Comparison of ENCODE assay signal across 26 mouse cellular contexts in the genomic region with DNA sequence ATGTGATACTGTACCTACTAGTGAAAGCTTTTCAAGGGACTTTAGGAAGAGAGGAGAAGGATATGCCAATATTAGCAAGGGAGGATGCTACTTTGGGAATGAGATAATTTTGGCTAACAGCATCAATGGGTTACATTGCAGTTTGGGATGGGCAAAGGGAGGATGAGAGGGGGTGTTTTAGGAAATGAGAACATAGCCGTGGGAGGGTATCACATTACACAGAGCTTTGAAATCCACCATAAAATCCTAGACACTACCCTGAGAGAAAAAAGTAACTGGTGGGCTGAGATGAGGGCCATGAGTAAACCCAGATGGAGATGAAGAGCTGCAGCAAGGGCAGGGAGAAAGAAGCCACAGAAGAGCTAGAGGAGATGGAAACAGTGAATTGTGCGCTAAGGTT. TPM values are rescaled to one million over a fixed set of nuclear protein-coding genes. Genes with fewer than 3 reads are reported as not detected.
A peak's percentile ranks its signal among the peaks of the same experiment; 100 is the strongest.
DNase-seq lines count a peak whose midpoint lies in the region; ATAC-seq and TF ChIP-seq lines count a peak whose summit lies in the region.
"Not testable (repeated sequence)": the region's sequence is repeated elsewhere in the genome, so short reads cannot be mapped to it uniquely, and the experiment has no call there.
"Had no signal": no experiment of that assay in that cellular context is flagged by ENCODE, and none has a peak within 500 bp of the region (broad histone marks: within the 10 kb centered on the region; RNA-seq: fewer than 3 reads in every experiment).

No protein-coding gene starts in this region.

- H3K36me3 ChIP-seq in kidney, embryonic 14.5 days (ENCODE audit: control insufficient read depth, insufficient read depth, low read length); kidney, embryonic 16.5 days (ENCODE audit: insufficient read depth, low read length): not testable (repeated sequence)

- H3K27me3 ChIP-seq in kidney, embryonic 14.5 days (ENCODE audit: control insufficient read depth, insufficient read depth, low read length); kidney, embryonic 16.5 days (ENCODE audit: insufficient read depth, low read length): not testable (repeated sequence)

- ATAC-seq in kidney, embryonic 14.5 days (ENCODE audit: low FRiP score, low TSS enrichment): peak; percentile 46; the same call in 1 of the 2 replicates
- ATAC-seq in kidney, embryonic 16.5 days (ENCODE audit: low FRiP score, low TSS enrichment): peak; percentile 61; the same call in 1 of the 2 replicates

- not testable (repeated sequence) for H3K9me3 ChIP-seq in kidney, embryonic 14.5 days (ENCODE audit: control insufficient read depth, low read length); kidney, embryonic 16.5 days (ENCODE audit: low read length)

- TF ChIP-seq CTCF in left cerebral cortex, adult 2 months (IDR thresholded peaks at IDR 0.05): not testable (repeated sequence)

- H3K27ac ChIP-seq in kidney, embryonic 14.5 days (ENCODE audit: low read depth, low read length); kidney, embryonic 16.5 days (ENCODE audit: low read length); left cerebral cortex, adult 2 months: not testable (repeated sequence)

- not testable (repeated sequence) for H3K9ac ChIP-seq in kidney, embryonic 14.5 days (ENCODE audit: low read depth, low read length); kidney, embryonic 16.5 days (replicated peaks; ENCODE audit: low read length)

- H3K4me3 ChIP-seq in kidney, embryonic 14.5 days (ENCODE audit: low read length); kidney, embryonic 16.5 days (ENCODE audit: low read length); left cerebral cortex, adult 2 months: not testable (repeated sequence)

- DNase-seq in brain, adult 2 months (ENCODE audit: low read depth, low spot score): peak; percentile 38
- DNase-seq in frontal cortex, adult 2 months (ENCODE audit: extremely low spot score in 1 of 2, low spot score in 1 of 2): peak; percentile 10 to 36
- DNase-seq in left cerebral cortex, adult 2 months (ENCODE audit: extremely low spot score in 1 of 2, low spot score in 2 of 2): peak; percentile 6 to 9
- DNase-seq in left cerebral cortex, postnatal 25 days (ENCODE audit: low spot score in 2 of 2): peak; percentile 2 to 84
- DNase-seq in right cerebral cortex, adult 18-20 months: peak; percentile 31
- peak; percentile 12 for DNase-seq in telencephalon, adult 2 months (ENCODE audit: low read depth, low spot score)

- intact Hi-C loops in left cerebral cortex, adult 2 months (cut with DNase I); left cerebral cortex, postnatal 25 days (cut with DNase I): not testable (repeated sequence)

- 41% methylated on average over 2 of the region's 2 CpGs for WGBS in kidney, embryonic 14.5 days
- WGBS in kidney, embryonic 16.5 days: 48% methylated on average over 2 of the region's 2 CpGs

- not testable (repeated sequence) for H3K4me1 ChIP-seq in kidney, embryonic 14.5 days (ENCODE audit: control insufficient read depth, insufficient read depth, low read length); kidney, embryonic 16.5 days (ENCODE audit: insufficient read depth, low read length)

- not testable (repeated sequence) for H3K4me2 ChIP-seq in kidney, embryonic 14.5 days (replicated peaks; ENCODE audit: low read depth, low read length); kidney, embryonic 16.5 days (replicated peaks; ENCODE audit: low read depth, low read length)

RNA-seq across cellular contexts. Expression of a gene that starts 30.9 kb away (rescaled TPM):
- polyA plus RNA-seq in frontal cortex, adult 2 months (2012; rRNA removed): not detected in 2 replicates
- not detected in 2 replicates for polyA plus RNA-seq in kidney, embryonic 14.5 days (2014; fragmentation: Nextera tagmentation; extraction: Ambion mirVana)
- polyA plus RNA-seq in kidney, embryonic 16.5 days (2015; fragmentation: Nextera tagmentation; extraction: Ambion mirVana): not detected in 2 replicates
- total RNA-seq in left cerebral cortex, adult 2 months (2021): not detected
- total RNA-seq in left cerebral cortex, postnatal 25 days (2021): not detected
- total RNA-seq: adrenal gland, adult 18-20 months; adrenal gland, adult 8-10 months; adrenal gland, postnatal 14 days; adrenal gland, postnatal 36 days; CH12.LX; common myeloid progenitor, adult 5-6 weeks; G1E had no signal
- polyA plus RNA-seq: activated CD4-positive, CD25-positive, alpha-beta regulatory T cell, adult 4 months; erythroblast, embryonic 14.5 days; forebrain, embryonic 10.5 days; forebrain, embryonic 12.5 days; forebrain, embryonic 14.5 days; G1E; Patski had no signal

RNA-seq across cellular contexts. Expression of a gene that starts 49.0 kb away (rescaled TPM):
- polyA plus RNA-seq in frontal cortex, adult 2 months (2012; rRNA removed): not detected in 2 replicates
- polyA plus RNA-seq in kidney, embryonic 14.5 days (2014; fragmentation: Nextera tagmentation; extraction: Ambion mirVana): not detected in 2 replicates
- not detected in 2 replicates for polyA plus RNA-seq in kidney, embryonic 16.5 days (2015; fragmentation: Nextera tagmentation; extraction: Ambion mirVana)
- total RNA-seq in left cerebral cortex, adult 2 months (2021): not detected
- not detected for total RNA-seq in left cerebral cortex, postnatal 25 days (2021)
- total RNA-seq: adrenal gland, adult 18-20 months; adrenal gland, adult 8-10 months; adrenal gland, postnatal 14 days; adrenal gland, postnatal 36 days; common myeloid progenitor, adult 5-6 weeks; G1E had no signal
- polyA plus RNA-seq: activated CD4-positive, CD25-positive, alpha-beta regulatory T cell, adult 4 months; brain, embryonic 14.5 days; CD4-positive, CD25-positive, alpha-beta regulatory T cell, adult 4 months; embryonic facial prominence, embryonic 11.5 days; embryonic facial prominence, embryonic 13.5 days; embryonic facial prominence, embryonic 15.5 days; erythroblast, embryonic 14.5 days; forebrain, embryonic 10.5 days; forebrain, embryonic 12.5 days; forebrain, embryonic 14.5 days; G1E; Patski had no signal
